Mouse (Mus musculus) CD8-positive naive resting alpha-beta T cell, adult 57 days (primary cell): ENCODE data around the gene Tmem131l. TPM values are rescaled to one million over a fixed set of nuclear protein-coding genes. Genes with fewer than 3 reads are reported as not detected.

Experiments used
- total RNA-seq: library from RNA; stranded (reverse); gene quantifications from one replicate; pipeline ENCODE4 v1.2.4, GENCODE M21; 2023

Gene Tmem131l
- 144 TPM for total RNA-seq

DNA sequence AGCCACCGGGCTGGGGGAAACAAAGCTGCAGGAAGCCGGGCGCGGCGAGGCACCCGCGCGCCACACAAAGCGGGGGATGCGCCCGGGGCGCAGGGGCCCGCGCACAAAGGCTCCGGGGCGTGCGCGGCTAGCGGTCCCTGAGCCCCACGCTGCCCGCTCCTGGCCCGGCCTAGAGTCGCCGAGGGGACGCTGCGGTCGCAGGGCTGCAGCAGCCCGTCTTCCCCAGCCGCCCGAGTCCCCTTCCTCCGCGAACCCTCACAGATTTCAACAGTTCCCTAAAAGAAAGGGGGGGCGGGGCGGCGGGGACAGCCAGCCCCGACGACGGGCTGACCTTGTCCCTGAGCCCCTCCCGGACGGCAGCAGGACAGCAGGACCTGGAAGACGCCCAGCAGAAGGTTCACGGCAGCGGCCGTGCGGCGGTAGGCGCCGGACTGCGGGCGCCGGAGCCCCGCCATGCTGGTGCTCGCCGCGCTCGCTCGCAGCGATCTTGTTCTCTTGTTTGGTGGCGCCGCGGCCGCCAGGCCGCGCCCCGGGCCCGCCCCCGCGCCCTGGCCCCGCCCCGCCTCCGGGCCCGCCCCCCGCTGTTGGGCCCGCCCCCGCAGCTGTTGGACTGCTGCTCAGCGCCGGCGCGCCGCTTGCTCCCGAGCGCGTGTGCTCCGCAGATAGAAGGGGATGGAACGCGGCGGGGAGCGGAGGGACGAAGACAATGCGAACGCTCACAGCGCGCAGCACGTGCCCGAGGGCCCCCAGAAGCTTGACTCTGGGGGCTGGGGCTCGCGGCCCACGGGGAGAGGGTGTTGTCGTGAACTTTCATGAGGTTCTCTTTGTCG lies at the start of gene Tmem131l:
Gene Tmem131l, minus strand, starts transcription at position 530 of the 830 bp plus-strand sequence.

Other genes starting within 250 kb of the Tmem131l start
- 3.1 TPM for gene Tlr2, start 198.4 kb downstream of the Tmem131l start, total RNA-seq
- not detected for gene Mnd1, start 115.6 kb upstream of the Tmem131l start, total RNA-seq
- not detected for gene Gm6525, start 133.9 kb upstream of the Tmem131l start, total RNA-seq